Mouse (Mus musculus): ENCODE measurements around the gene Stard13. TPM values are rescaled to one million over a fixed set of nuclear protein-coding genes. Genes with fewer than 3 reads are reported as not detected.

Stard13 gene
- polyA plus RNA-seq, 1 experiment from 2014 or later, result 3.4 TPM

DNA sequence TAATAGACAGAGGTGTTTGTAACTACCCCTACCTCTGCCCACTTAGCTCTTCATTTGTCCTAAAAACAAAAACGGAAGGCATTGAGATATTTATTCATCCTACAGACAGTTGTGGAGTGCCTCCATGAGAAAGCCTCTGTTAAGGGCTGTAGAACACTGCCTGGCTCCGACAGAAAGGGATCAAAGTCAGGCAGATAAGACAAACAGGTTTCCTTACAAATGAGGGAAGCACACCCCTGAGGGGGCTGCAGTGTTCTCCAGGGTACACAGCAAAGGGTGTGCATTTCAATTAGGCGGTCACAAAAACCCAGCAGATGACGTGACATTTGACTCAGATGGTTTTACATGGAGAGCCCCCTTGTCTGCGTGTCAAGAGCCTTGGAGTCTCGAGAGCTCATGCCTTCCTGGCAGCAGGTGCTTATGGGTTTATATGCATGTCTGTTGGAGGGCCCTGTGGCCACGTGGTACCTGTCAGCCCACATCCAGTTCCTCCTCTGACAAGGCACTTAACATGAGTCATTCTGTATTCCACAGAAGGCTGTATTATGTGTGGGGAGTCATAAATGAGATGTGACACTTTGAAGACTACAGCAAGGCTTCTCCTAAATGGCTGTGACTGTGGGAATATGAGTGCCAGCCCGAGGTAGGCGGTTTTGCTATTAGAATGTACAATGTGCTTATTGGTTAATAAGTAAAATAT lies 129.1 kb downstream of the Stard13 start:
- Histone ChIP-seq H3K4me1 (replicated peaks) (peaks cover 13% of the 10 kb centered on the region), H3K27me3 (ENCODE audit: insufficient read depth, poor library complexity, severe bottlenecking) (no peaks in the 10 kb centered on the region), H3K36me3 (no peaks in the 10 kb centered on the region), H3K9me3 (peaks cover 3% of the 10 kb centered on the region; the same call in 1 of the 2 replicates), H3K27ac (no peak overlapping the region), H3K4me3 (no peak overlapping the region)
- 61% methylated on average over 9 of the region's 9 CpGs for WGBS
- DNase-seq (ENCODE audit: low spot score), result no peak

DNA sequence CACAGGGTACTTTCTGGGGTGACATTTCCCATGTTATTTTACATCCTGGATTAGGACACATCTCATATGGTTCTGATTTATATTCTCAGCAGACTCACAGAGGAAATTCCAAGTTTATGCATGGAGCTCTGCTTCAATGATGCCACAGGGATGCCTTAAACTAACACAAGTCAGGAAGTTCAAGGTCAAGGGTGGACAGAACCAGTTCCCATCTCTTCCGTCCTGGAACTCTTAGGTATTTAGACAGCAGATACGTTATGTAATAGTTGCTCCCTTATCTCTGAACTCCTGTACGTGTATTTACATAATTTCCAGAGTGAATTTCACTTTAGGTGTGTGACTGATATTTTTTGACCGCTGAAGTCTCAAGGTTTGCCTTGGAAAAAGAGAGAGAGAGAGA lies 130.4 kb downstream of the Stard13 start:
- no peak overlapping the region for H3K4me3 ChIP-seq
- H3K9me3 ChIP-seq, result peaks cover 3% of the 10 kb centered on the region; the same call in 1 of the 2 replicates
- no peaks in the 10 kb centered on the region for H3K36me3 ChIP-seq
- no peak overlapping the region for H3K27ac ChIP-seq
- peaks cover 9% of the 10 kb centered on the region for H3K4me1 ChIP-seq (replicated peaks)
- DNase-seq (ENCODE audit: low spot score), result no peak
- WGBS, result 71% methylated on average over 4 of the region's 4 CpGs
- H3K27me3 ChIP-seq (ENCODE audit: insufficient read depth, poor library complexity, severe bottlenecking), result no peaks in the 10 kb centered on the region

DNA sequence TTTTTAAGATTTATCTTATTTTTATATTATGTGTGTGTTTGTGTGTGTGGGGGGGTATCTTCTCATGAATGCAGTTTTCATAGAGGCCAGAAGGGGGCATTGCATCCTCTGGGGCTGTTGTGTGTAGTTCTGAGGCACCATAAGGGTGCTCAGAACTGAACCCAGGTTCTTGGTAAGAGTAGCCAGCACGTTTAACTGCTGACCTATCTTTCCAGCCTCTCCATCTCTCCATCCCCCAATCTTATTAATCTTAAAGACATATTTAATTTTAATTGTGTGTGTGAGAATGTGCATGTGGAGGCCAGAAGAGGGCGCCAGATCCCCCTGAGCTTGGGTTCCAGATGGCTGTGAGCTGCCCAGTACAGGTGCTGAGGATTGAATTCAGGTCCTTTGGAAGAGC lies 131.4 kb downstream of the Stard13 start:
- H3K4me1 ChIP-seq (replicated peaks), result peaks cover 8% of the 10 kb centered on the region; the same call in 1 of the 2 replicates
- H3K4me3 ChIP-seq, result no peak overlapping the region
- H3K36me3 ChIP-seq, result no peaks in the 10 kb centered on the region
- no peaks in the 10 kb centered on the region for H3K27me3 ChIP-seq (ENCODE audit: insufficient read depth, poor library complexity, severe bottlenecking)
- no peak overlapping the region for H3K27ac ChIP-seq
- no peak for DNase-seq (ENCODE audit: low spot score)
- WGBS, result 54% methylated on average over 2 of the region's 2 CpGs
- peaks cover 3% of the 10 kb centered on the region; the same call in 1 of the 2 replicates for H3K9me3 ChIP-seq

DNA sequence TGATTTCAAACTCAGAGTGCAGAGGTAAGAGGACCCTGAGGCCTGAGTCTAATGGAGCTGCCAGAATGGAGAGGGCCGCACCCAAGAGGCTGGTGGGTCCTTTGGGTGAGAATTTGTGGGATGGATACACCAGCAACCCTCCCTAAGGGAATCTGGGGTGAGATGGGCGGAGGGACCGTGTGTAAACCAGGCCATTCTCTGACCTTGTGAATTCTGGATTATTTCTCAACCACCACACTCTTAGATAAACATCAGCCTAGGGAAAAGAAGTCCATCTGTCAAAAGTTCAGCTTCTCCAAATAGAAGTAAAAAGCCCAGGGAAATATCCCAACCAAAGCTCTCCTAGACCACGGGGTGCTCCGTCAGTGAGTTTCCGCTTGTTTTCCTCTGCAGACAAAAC lies 137.6 kb downstream of the Stard13 start:
- Histone ChIP-seq H3K27ac (no peak overlapping the region), H3K9me3 (no peaks in the 10 kb centered on the region), H3K4me3 (no peak overlapping the region), H3K4me1 (replicated peaks) (no peaks in the 10 kb centered on the region), H3K36me3 (0 out of 2 replicates have a peak, but pooled peaks cover 3% of the 10 kb centered on the region), H3K27me3 (ENCODE audit: insufficient read depth, poor library complexity, severe bottlenecking) (no peaks in the 10 kb centered on the region)
- DNase-seq (ENCODE audit: low spot score), result no peak
- WGBS, result 82% methylated on average over 6 of the region's 6 CpGs

DNA sequence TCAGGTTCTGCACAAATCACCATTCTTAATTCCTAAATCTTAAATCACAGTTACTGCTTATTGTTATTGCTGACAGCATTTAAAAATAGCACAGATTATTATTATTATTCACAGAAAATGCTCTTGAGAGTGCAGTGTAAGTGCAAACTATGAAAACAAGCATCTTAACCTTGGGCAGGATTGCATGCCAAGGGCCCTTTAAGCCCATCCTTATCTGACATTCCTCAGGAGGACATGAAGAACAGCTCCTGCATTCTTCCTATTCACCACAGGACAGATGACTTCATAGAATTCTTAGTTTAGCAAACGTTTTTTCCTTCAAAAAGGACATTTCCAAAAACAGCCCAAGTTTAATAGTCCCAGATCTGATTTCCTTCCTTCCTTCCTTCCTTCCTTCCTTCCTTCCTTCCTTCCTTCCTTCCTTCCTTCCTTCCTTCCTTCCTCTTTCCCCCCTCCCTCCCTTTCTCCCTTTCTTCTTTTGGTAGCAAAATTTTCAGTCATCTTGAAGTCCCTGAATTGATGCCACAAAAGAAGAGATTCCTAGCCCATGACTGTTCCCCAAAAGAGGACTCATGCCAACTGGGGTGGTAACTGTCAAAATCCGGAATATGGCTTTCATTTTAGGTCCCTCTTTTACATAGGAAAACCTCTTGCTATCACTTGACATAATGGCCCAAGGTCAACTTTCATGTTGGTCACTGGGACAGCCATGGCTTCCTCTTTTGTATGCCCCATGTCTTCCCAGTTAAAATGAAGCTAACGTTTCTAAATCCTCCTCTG lies 140.6 kb downstream of the Stard13 start:
- Histone ChIP-seq H3K27ac (no peak overlapping the region), H3K4me3 (no peak overlapping the region), H3K4me1 (replicated peaks) (no peaks in the 10 kb centered on the region), H3K36me3 (0 out of 2 replicates have a peak, but pooled peaks cover 3% of the 10 kb centered on the region), H3K9me3 (no peaks in the 10 kb centered on the region), H3K27me3 (ENCODE audit: insufficient read depth, poor library complexity, severe bottlenecking) (no peaks in the 10 kb centered on the region)
- 78% methylated on average over 3 of the region's 3 CpGs for WGBS
- no peak for DNase-seq (ENCODE audit: low spot score)

DNA sequence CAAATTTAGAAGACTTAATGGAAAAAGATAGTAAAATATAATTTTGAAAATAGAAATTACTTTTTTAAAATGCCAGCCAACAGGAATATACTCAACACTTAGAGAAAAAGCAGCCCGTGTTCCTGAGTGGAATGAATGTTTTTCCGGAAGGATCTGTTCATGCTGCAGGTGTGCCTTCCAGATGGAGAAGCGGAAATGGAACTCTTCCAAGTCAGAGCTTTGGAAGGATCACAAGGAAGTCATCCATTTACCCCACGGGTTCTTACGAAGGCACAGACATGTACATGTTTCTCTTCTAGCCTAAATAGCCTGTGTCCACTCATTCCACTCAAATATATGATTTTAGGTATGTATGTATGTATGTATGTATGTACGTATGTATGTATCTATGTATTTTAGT lies 142.6 kb downstream of the Stard13 start:
- no peak for DNase-seq (ENCODE audit: low spot score)
- 0 out of 2 replicates have a peak, but pooled peaks cover 3% of the 10 kb centered on the region for H3K36me3 ChIP-seq
- peaks cover 9% of the 10 kb centered on the region for H3K4me1 ChIP-seq (replicated peaks)
- H3K4me3 ChIP-seq, result no peak overlapping the region
- H3K9me3 ChIP-seq, result no peaks in the 10 kb centered on the region
- 95% methylated on average over 6 of the region's 6 CpGs for whole genome bisulfite sequencing
- H3K27ac ChIP-seq, result no peak overlapping the region
- no peaks in the 10 kb centered on the region for H3K27me3 ChIP-seq (ENCODE audit: insufficient read depth, poor library complexity, severe bottlenecking)

DNA sequence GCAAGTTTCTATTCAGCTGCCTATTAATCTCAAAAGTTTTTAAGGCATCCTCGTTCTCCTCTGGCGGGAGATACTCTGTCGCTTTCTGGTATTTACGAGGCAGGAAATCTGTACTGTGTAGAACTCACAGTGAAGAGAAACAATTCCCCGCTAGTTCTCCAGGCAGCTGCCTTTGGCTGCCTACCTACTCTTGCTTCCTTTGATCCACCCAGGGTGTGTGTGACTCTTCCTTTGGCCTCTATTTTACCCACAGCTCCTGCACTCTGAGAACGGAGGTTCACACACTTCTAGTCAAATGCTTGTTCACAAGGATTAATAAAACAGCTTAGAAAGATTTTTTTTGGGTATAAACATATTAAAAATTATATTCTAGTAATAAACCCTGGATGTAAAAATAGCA lies 144.4 kb downstream of the Stard13 start:
- WGBS, result 74% methylated on average over 6 of the region's 6 CpGs
- Histone ChIP-seq H3K4me3 (no peak overlapping the region), H3K9me3 (no peaks in the 10 kb centered on the region), H3K36me3 (0 out of 2 replicates have a peak, but pooled peaks cover 3% of the 10 kb centered on the region), H3K27me3 (ENCODE audit: insufficient read depth, poor library complexity, severe bottlenecking) (no peaks in the 10 kb centered on the region), H3K4me1 (replicated peaks) (peaks cover 9% of the 10 kb centered on the region), H3K27ac (no peak overlapping the region)
- no peak for DNase-seq (ENCODE audit: low spot score)

DNA sequence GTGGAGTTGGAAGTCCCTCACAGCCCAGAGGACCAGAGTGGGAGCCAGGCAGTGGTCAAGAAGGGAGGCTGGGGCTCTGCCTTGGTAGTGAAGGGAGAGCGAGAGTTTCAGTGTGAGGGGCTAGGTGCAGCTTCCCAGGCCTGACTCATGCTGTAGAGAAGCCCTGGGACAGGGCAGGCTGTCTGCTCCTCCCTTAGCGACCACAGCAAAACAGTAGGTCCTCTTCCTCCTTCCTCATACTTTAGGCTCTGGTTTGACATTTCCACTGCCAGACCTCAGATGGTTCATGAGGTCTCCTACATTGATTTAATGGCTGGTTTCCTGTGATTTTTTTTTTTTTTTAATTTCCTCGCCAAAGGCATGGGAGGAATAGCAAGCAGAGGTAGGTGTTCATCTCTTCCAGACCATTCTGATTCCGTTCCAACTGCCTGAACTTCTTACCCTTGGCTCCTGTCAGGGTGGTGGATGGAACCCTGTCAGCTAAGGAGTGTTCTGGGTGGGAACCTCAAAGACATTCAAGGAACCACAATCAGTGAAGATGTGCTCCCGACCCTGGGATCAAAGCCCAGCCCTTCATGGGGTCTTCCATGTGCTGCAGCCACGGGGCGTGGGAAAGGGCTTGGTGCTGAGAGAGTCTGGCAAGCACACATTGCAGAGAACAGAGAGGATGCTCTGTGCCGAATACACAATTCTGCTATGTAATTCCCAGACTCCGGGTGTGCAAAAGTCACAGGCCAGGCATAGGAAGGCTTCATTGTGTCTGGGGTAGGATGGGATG lies 147.0 kb downstream of the Stard13 start:
- H3K36me3 ChIP-seq, result no peaks in the 10 kb centered on the region
- 73% methylated on average over 9 of the region's 9 CpGs for WGBS
- no peaks in the 10 kb centered on the region for H3K27me3 ChIP-seq (ENCODE audit: insufficient read depth, poor library complexity, severe bottlenecking)
- H3K4me1 ChIP-seq (replicated peaks), result peaks cover 9% of the 10 kb centered on the region
- no peaks in the 10 kb centered on the region for H3K9me3 ChIP-seq
- H3K4me3 ChIP-seq, result no peak overlapping the region
- H3K27ac ChIP-seq, result no peak overlapping the region
- DNase-seq (ENCODE audit: low spot score), result no peak

DNA sequence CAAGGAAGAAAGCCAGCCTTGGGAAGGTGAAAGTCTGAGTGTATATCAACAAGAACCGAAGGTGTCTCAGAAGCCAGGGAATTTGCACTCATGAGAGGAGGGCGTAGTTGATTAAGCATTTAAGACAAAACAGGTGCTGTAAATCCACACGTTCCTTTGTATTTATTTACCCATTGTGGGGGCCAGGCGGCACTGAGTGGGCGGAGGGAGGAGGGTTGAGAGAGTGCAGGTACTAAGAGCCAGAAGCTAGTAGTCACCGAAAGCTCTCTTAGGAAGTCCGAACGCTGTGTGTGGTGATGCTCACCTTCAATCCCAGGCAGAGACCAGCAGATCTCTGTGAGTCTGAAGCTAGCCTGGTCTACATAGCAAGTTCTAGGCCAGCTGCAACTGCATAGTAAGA lies 147.9 kb downstream of the Stard13 start:
- Histone ChIP-seq H3K27ac (no peak overlapping the region), H3K27me3 (ENCODE audit: insufficient read depth, poor library complexity, severe bottlenecking) (no peaks in the 10 kb centered on the region), H3K4me3 (no peak overlapping the region), H3K4me1 (replicated peaks) (peaks cover 9% of the 10 kb centered on the region), H3K36me3 (no peaks in the 10 kb centered on the region), H3K9me3 (no peaks in the 10 kb centered on the region)
- no peak for DNase-seq (ENCODE audit: low spot score)
- 83% methylated on average over 8 of the region's 8 CpGs for WGBS

DNA sequence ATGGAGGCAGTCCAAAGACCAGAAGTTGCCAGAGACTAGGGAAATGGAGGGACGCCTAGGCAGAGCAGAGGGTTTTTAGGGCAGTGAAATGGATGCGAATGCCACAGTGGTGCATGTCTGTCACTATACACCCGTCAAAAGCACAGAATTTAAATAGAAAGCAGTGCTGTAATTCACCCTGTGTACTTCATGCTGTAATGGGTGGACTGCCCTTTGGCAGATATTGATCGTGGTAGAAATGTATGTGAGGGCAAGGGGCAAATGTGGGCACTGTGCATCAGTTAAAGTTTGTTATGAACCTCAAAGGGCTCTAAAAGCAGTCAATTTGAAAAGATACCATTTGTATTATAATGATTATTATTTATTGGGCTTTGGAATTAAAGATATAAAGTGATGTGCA lies 153.4 kb downstream of the Stard13 start:
- Histone ChIP-seq H3K27ac (no peak overlapping the region), H3K4me1 (replicated peaks) (no peaks in the 10 kb centered on the region), H3K36me3 (no peaks in the 10 kb centered on the region), H3K4me3 (no peak overlapping the region), H3K9me3 (no peaks in the 10 kb centered on the region), H3K27me3 (ENCODE audit: insufficient read depth, poor library complexity, severe bottlenecking) (no peaks in the 10 kb centered on the region)
- DNase-seq (ENCODE audit: low spot score), result no peak
- WGBS, result 88% methylated on average over 4 of the region's 4 CpGs

DNA sequence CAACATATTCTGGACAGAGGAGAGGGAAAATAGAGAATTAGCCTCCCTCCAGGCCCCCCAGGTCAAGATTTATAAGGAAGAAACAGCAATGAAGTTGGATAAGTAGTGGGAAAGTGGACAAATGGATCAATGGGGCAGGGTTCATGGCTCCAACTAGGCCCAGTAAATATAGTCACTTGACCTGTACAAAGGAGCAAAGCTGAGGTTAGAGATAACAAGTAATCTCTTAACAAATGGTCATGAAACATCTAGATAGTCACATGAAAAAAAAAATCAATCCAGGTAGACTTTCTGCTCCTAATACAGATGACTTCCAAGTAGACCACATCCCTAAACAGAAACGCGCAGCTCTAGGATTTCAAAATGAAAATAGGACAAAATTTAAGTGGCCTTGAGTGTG lies 155.7 kb downstream of the Stard13 start:
- Histone ChIP-seq H3K27me3 (ENCODE audit: insufficient read depth, poor library complexity, severe bottlenecking) (no peaks in the 10 kb centered on the region), H3K4me1 (replicated peaks) (no peaks in the 10 kb centered on the region), H3K4me3 (no peak overlapping the region), H3K9me3 (no peaks in the 10 kb centered on the region), H3K27ac (no peak overlapping the region), H3K36me3 (no peaks in the 10 kb centered on the region)
- WGBS, result 97% methylated on average over 2 of the region's 2 CpGs
- no peak for DNase-seq (ENCODE audit: low spot score)

DNA sequence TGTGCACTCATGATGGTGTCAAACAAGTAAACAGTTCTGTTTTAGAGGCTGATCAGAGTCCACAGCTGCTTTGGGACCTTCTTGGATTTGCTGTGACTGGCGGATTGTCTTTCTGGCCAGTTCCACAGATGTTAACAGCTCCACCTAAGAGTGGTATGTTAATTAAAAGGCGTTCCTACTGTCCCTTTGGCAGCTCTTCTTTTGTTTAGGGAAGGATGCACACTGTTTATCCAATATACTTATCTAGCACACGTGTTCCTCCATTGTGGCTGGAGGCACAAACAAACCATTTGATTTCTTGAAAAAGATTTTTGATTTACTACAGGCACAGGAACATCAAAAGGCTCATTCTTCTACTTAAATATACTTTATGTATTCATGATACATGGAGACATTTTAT lies 156.7 kb downstream of the Stard13 start:
- 68% methylated on average over 3 of the region's 3 CpGs for WGBS
- H3K27ac ChIP-seq, result no peak overlapping the region

DNA sequence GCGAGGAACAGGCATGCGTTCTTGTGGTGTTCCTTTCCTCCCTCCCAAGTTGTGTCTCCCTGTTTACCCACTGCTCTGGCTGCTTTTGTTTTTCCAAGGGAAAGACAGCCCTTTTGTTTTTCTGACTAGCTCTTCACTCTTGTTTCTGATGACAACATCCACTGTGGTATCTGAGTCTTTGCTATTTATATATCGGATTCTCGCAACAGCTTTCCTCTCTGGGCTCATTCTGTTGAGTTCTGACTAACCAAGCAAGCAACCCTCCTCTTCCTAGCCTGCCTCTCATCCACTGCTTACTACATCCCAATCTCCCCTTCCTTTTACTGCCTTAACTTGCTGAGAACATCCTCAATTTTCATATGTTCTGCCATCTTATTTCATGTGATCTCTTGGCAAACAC lies 159.4 kb downstream of the Stard13 start:
- no peaks in the 10 kb centered on the region for H3K4me1 ChIP-seq (replicated peaks)
- no peak overlapping the region for H3K27ac ChIP-seq
- H3K9me3 ChIP-seq, result no peaks in the 10 kb centered on the region
- H3K4me3 ChIP-seq, result no peak overlapping the region
- 79% methylated on average over 4 of the region's 4 CpGs for WGBS
- no peaks in the 10 kb centered on the region for H3K36me3 ChIP-seq
- DNase-seq (ENCODE audit: low spot score), result no peak
- no peaks in the 10 kb centered on the region for H3K27me3 ChIP-seq (ENCODE audit: insufficient read depth, poor library complexity, severe bottlenecking)

More for the DNA sequence above, 156.7 kb downstream of the Stard13 start:
- H3K4me3 ChIP-seq, result no peak overlapping the region
- no peaks in the 10 kb centered on the region for H3K9me3 ChIP-seq
- no peaks in the 10 kb centered on the region for H3K4me1 ChIP-seq (replicated peaks)
- DNase-seq (ENCODE audit: low spot score), result no peak
- no peaks in the 10 kb centered on the region for H3K27me3 ChIP-seq (ENCODE audit: insufficient read depth, poor library complexity, severe bottlenecking)
- no peaks in the 10 kb centered on the region for H3K36me3 ChIP-seq
